Mouse (Mus musculus): Measurements from ENCODE around the gene Rapgef4.

DNA sequence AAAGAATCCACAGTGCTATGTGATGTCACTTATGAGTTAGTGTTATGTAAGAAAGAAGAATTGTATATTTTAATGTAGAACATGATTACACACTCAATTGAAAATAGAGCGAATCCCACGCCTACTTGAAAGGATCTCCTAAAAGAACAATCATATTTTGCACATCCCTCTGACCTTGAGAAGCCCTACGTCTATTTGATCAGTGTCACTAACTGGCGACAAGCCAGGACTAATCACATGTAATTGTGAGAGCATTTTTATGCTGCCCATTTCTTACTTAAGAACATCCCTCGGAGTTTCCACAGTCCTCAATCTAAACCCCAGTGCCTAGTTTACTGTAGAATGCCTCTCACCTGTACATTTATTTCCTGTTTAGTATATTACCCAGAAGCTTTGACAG is 177.0 kb downstream of the Rapgef4 start:
- TF ChIP-seq CTCF (IDR thresholded peaks at IDR 0.05; ENCODE audit: low read depth, low read length) (no peak), POLR2A (IDR thresholded peaks at IDR 0.05; ENCODE audit: extremely low read depth, insufficient read depth, low read length) (no peak)

Measured in liver, adult 2 months (tissue).